Mouse (Mus musculus) liver, embryonic 12.5 days (tissue): Measurements from ENCODE around the gene Pald1. TPM values are rescaled to one million over a fixed set of nuclear protein-coding genes. Genes with fewer than 3 reads are reported as not detected.

Source experiments
- ATAC-seq: fragments of 200-750 bp; cut with Nextera tagmentation; 2 replicates; pipeline ENCODE4 v1.8.0; 2017; ENCODE audit warnings: moderate number of reproducible peaks, mild to moderate bottlenecking, moderate library complexity
- H3K27ac ChIP-seq: fragments of 300-500 bp; sonication (generic); 2 replicates; pipeline ENCODE4 v1.5.1; 2016; ENCODE audit warnings: mild to moderate bottlenecking
- H3K27me3 ChIP-seq: fragments of 300-500 bp; sonication (generic); replicated peaks from 2 replicates; pipeline ENCODE4 v1.6.1; 2016; ENCODE audit warnings: mild to moderate bottlenecking, moderate library complexity
- H3K36me3 ChIP-seq: fragments of 300-500 bp; sonication (generic); 2 replicates; pipeline ENCODE4 v1.6.1; 2016; ENCODE audit warnings: mild to moderate bottlenecking, moderate library complexity
- H3K4me1 ChIP-seq: fragments of 300-500 bp; sonication (generic); 2 replicates; pipeline ENCODE4 v1.6.1; 2016
- H3K4me2 ChIP-seq: fragments of 300-500 bp; sonication (generic); 2 replicates; pipeline ENCODE4 v1.6.1; 2016; ENCODE audit warnings: mild to moderate bottlenecking, moderate library complexity
- H3K4me3 ChIP-seq: fragments of 300-500 bp; sonication (generic); 2 replicates; pipeline ENCODE4 v1.5.1; 2016; ENCODE audit warnings: mild to moderate bottlenecking, moderate library complexity
- H3K9ac ChIP-seq: fragments of 300-500 bp; sonication (generic); 2 replicates; pipeline ENCODE4 v1.6.1; 2016; ENCODE audit warnings: mild to moderate bottlenecking, moderate library complexity
- H3K9me3 ChIP-seq: fragments of 300-500 bp; sonication (generic); replicated peaks from 2 replicates; pipeline ENCODE4 v1.6.1; 2016; ENCODE audit warnings: mild to moderate bottlenecking, moderate library complexity
- WGBS: fragments of 180-500 bp; shearing (Covaris S2); methylation state at CpG from one replicate; pipeline ENCODE4 v1.1.7; 2016; ENCODE audit not compliant: insufficient replicate concordance; 5-methylcytosine and 5-hydroxymethylcytosine counted together
- polyA plus RNA-seq: library from polyadenylated mRNA; unstranded; fragments of >200 nt; fragmentation: Nextera tagmentation; extraction: Ambion mirVana; gene quantifications from 2 replicates; pipeline ENCODE4 v1.2.1, GENCODE M21; 2016

Gene Pald1
- polyA plus RNA-seq, 1 experiment from 2014 or later = 12.1 TPM

GRCm38 (mm10) chr10:61364431-61364830, 18.9 kb downstream of the Pald1 start:
- Histone ChIP-seq H3K4me2 (no peak overlapping the region), H3K9me3 (no peaks in the 10 kb centered on the region), H3K4me1 (no peaks in the 10 kb centered on the region), H3K9ac (no peak overlapping the region), H3K4me3 (no peak overlapping the region), H3K36me3 (0 out of 2 replicates have a peak, but pooled peaks cover 3% of the 10 kb centered on the region), H3K27me3 (no peaks in the 10 kb centered on the region), H3K27ac (no peak overlapping the region)
- WGBS = 78% methylated on average over 6 of the region's 6 CpGs
- no peak for ATAC-seq

GRCm38 (mm10) chr10:61362992-61363391, 20.3 kb downstream of the Pald1 start:
- Histone ChIP-seq H3K27me3 (no peaks in the 10 kb centered on the region), H3K9me3 (no peaks in the 10 kb centered on the region), H3K36me3 (0 out of 2 replicates have a peak, but pooled peaks cover 3% of the 10 kb centered on the region), H3K4me3 (no peak overlapping the region), H3K27ac (no peak overlapping the region), H3K4me2 (no peak overlapping the region), H3K4me1 (no peaks in the 10 kb centered on the region), H3K9ac (no peak overlapping the region)
- ATAC-seq = no peak
- 69% methylated on average over 8 of the region's 8 CpGs for WGBS

GRCm38 (mm10) chr10:61362483-61362882, 20.8 kb downstream of the Pald1 start:
- Histone ChIP-seq H3K4me2 (no peak overlapping the region), H3K9me3 (no peaks in the 10 kb centered on the region), H3K27me3 (no peaks in the 10 kb centered on the region), H3K4me3 (no peak overlapping the region), H3K9ac (no peak overlapping the region), H3K36me3 (0 out of 2 replicates have a peak, but pooled peaks cover 3% of the 10 kb centered on the region), H3K4me1 (no peaks in the 10 kb centered on the region), H3K27ac (no peak overlapping the region)
- no peak for ATAC-seq
- 70% methylated on average over 9 of the region's 9 CpGs for WGBS

- WGBS = 76% methylated on average over 8 of the region's 8 CpGs
These were observed 22.7 kb downstream of the Pald1 start for GRCm38 (mm10) chr10:61360667-61361066.

GRCm38 (mm10) chr10:61359411-61359810, 23.9 kb downstream of the Pald1 start:
- no peaks in the 10 kb centered on the region for H3K27me3 ChIP-seq
- H3K36me3 ChIP-seq = 0 out of 2 replicates have a peak, but pooled peaks cover 6% of the 10 kb centered on the region
- no peak overlapping the region for H3K4me2 ChIP-seq
- H3K9ac ChIP-seq = no peak overlapping the region
- no peak overlapping the region for H3K27ac ChIP-seq
- H3K4me1 ChIP-seq = no peaks in the 10 kb centered on the region
- no peak overlapping the region for H3K4me3 ChIP-seq
- H3K9me3 ChIP-seq = no peaks in the 10 kb centered on the region
- WGBS = 79% methylated on average over 8 of the region's 8 CpGs
- no peak for ATAC-seq

More at GRCm38 (mm10) chr10:61360667-61361066, 22.7 kb downstream of the Pald1 start:
- no peaks in the 10 kb centered on the region for H3K9me3 ChIP-seq
- 0 out of 2 replicates have a peak, but pooled peaks cover 6% of the 10 kb centered on the region for H3K36me3 ChIP-seq
- H3K27ac ChIP-seq = no peak overlapping the region
- no peaks in the 10 kb centered on the region for H3K4me1 ChIP-seq
- no peak overlapping the region for H3K4me2 ChIP-seq
- no peak for ATAC-seq
- no peaks in the 10 kb centered on the region for H3K27me3 ChIP-seq
- H3K9ac ChIP-seq = no peak overlapping the region
- H3K4me3 ChIP-seq = no peak overlapping the region

- Histone ChIP-seq H3K4me1 (no peaks in the 10 kb centered on the region), H3K9me3 (no peaks in the 10 kb centered on the region), H3K4me2 (no peak overlapping the region), H3K4me3 (no peak overlapping the region), H3K36me3 (peaks cover 8% of the 10 kb centered on the region; the same call in 1 of the 2 replicates), H3K9ac (no peak overlapping the region), H3K27ac (no peak overlapping the region), H3K27me3 (no peaks in the 10 kb centered on the region)
- no peak for ATAC-seq
- WGBS = 59% methylated on average over 8 of the region's 8 CpGs
These were observed 25.7 kb downstream of the Pald1 start for GRCm38 (mm10) chr10:61357658-61358057.

GRCm38 (mm10) chr10:61356568-61356967, 26.8 kb downstream of the Pald1 start:
- Histone ChIP-seq H3K4me3 (no peak overlapping the region), H3K27ac (no peak overlapping the region), H3K4me1 (no peaks in the 10 kb centered on the region), H3K4me2 (no peak overlapping the region), H3K9ac (no peak overlapping the region), H3K36me3 (peaks cover 11% of the 10 kb centered on the region; the same call in 1 of the 2 replicates), H3K27me3 (no peaks in the 10 kb centered on the region), H3K9me3 (no peaks in the 10 kb centered on the region)
- ATAC-seq = no peak
- 77% methylated on average over 8 of the region's 8 CpGs for WGBS

- Histone ChIP-seq H3K4me1 (no peaks in the 10 kb centered on the region), H3K27me3 (no peaks in the 10 kb centered on the region), H3K4me3 (no peak overlapping the region), H3K9ac (no peak overlapping the region), H3K4me2 (no peak overlapping the region), H3K9me3 (no peaks in the 10 kb centered on the region), H3K36me3 (peaks cover 13% of the 10 kb centered on the region), H3K27ac (no peak overlapping the region)
- ATAC-seq = no peak
- 82% methylated on average over 5 of the region's 5 CpGs for WGBS
These were observed 27.2 kb downstream of the Pald1 start for GRCm38 (mm10) chr10:61356095-61356494.

- no peak for ATAC-seq
- H3K4me1 ChIP-seq = no peaks in the 10 kb centered on the region
- H3K9ac ChIP-seq = no peak overlapping the region
- no peak overlapping the region for H3K4me3 ChIP-seq
- no peaks in the 10 kb centered on the region for H3K27me3 ChIP-seq
- no peaks in the 10 kb centered on the region for H3K9me3 ChIP-seq
- H3K27ac ChIP-seq = no peak overlapping the region
- peaks cover 18% of the 10 kb centered on the region for H3K36me3 ChIP-seq
- no peak overlapping the region for H3K4me2 ChIP-seq
- WGBS = 82% methylated on average over 13 of the region's 13 CpGs
These were observed 27.7 kb downstream of the Pald1 start for GRCm38 (mm10) chr10:61355611-61356010.

- H3K4me1 ChIP-seq = peaks cover 8% of the 10 kb centered on the region; the same call in 1 of the 2 replicates
- H3K27ac ChIP-seq = no peak overlapping the region
- H3K9ac ChIP-seq = no peak overlapping the region
- no peaks in the 10 kb centered on the region for H3K9me3 ChIP-seq
- WGBS = 63% methylated on average over 4 of the region's 4 CpGs
- H3K27me3 ChIP-seq = no peaks in the 10 kb centered on the region
- no peak overlapping the region for H3K4me3 ChIP-seq
- ATAC-seq = no peak
- H3K4me2 ChIP-seq = no peak overlapping the region
- peaks cover 45% of the 10 kb centered on the region for H3K36me3 ChIP-seq
These were observed 32.1 kb downstream of the Pald1 start for GRCm38 (mm10) chr10:61351216-61351615.

- Histone ChIP-seq H3K27ac (no peak overlapping the region), H3K4me3 (no peak overlapping the region), H3K27me3 (0 out of 2 replicates have a peak, but pooled peaks cover 3% of the 10 kb centered on the region), H3K9ac (no peak overlapping the region), H3K4me1 (peaks cover 8% of the 10 kb centered on the region; the same call in 1 of the 2 replicates), H3K36me3 (peaks cover 46% of the 10 kb centered on the region), H3K9me3 (no peaks in the 10 kb centered on the region), H3K4me2 (no peak overlapping the region)
- WGBS = 15% methylated on average over 10 of the region's 10 CpGs
- ATAC-seq = no peak
These were observed 37.0 kb downstream of the Pald1 start for GRCm38 (mm10) chr10:61346374-61346773.

GRCm38 (mm10) chr10:61345179-61345578, 38.2 kb downstream of the Pald1 start:
- H3K4me3 ChIP-seq = no peak overlapping the region
- H3K36me3 ChIP-seq = peaks cover 35% of the 10 kb centered on the region
- H3K27me3 ChIP-seq = 0 out of 2 replicates have a peak, but pooled peaks cover 3% of the 10 kb centered on the region
- no peak overlapping the region for H3K4me2 ChIP-seq
- no peak for ATAC-seq
- H3K4me1 ChIP-seq = peaks cover 8% of the 10 kb centered on the region; the same call in 1 of the 2 replicates
- no peak overlapping the region for H3K27ac ChIP-seq
- 70% methylated on average over 8 of the region's 8 CpGs for WGBS
- H3K9me3 ChIP-seq = no peaks in the 10 kb centered on the region
- no peak overlapping the region for H3K9ac ChIP-seq

GRCm38 (mm10) chr10:61343950-61344349, 39.4 kb downstream of the Pald1 start:
- Histone ChIP-seq H3K9me3 (no peaks in the 10 kb centered on the region), H3K27ac (no peak overlapping the region), H3K4me2 (no peak overlapping the region), H3K27me3 (0 out of 2 replicates have a peak, but pooled peaks cover 3% of the 10 kb centered on the region), H3K4me3 (no peak overlapping the region), H3K36me3 (peaks cover 23% of the 10 kb centered on the region), H3K4me1 (peaks cover 8% of the 10 kb centered on the region; the same call in 1 of the 2 replicates), H3K9ac (no peak overlapping the region)
- 40% methylated on average over 8 of the region's 8 CpGs for WGBS
- no peak for ATAC-seq
